Mouse (Mus musculus) hindbrain, embryonic 11.5 days (tissue): Measurements from ENCODE around the gene Eid2. TPM values are rescaled to one million over a fixed set of nuclear protein-coding genes. Genes with fewer than 3 reads are reported as not detected.

Experiments used
- ATAC-seq: fragments of 200-750 bp; cut with Nextera tagmentation; 2 replicates; pipeline ENCODE4 v1.8.0; 2017; ENCODE audit warnings: mild to moderate bottlenecking, moderate TSS enrichment, moderate library complexity; ENCODE audit not compliant: low FRiP score
- DNase-seq: peaks from one replicate; pipeline ENCODE4 v3.0.0-alpha.2; 2015; ENCODE audit warnings: low spot score
- H3K27ac ChIP-seq: fragments of 300-500 bp; sonication (generic); 2 replicates; pipeline ENCODE4 v1.5.1; 2014; ENCODE audit warnings: mild to moderate bottlenecking, low read depth, low read length
- H3K27me3 ChIP-seq: fragments of 300-500 bp; sonication (generic); 2 replicates; pipeline ENCODE4 v1.6.1; 2014; ENCODE audit warnings: mild to moderate bottlenecking, low read length, moderate library complexity, mixed read lengths; ENCODE audit not compliant: control insufficient read depth, insufficient read depth
- H3K36me3 ChIP-seq: fragments of 300-500 bp; sonication (generic); 2 replicates; pipeline ENCODE4 v1.6.1; 2014; ENCODE audit warnings: mild to moderate bottlenecking, low read length, moderate library complexity, mixed read lengths; ENCODE audit not compliant: control insufficient read depth, insufficient read depth
- H3K4me1 ChIP-seq: fragments of 300-500 bp; sonication (generic); replicated peaks from 2 replicates; pipeline ENCODE4 v1.6.1; 2014; ENCODE audit warnings: low read length, mixed read lengths; ENCODE audit not compliant: control insufficient read depth, insufficient read depth
- H3K4me2 ChIP-seq: fragments of 300-500 bp; sonication (generic); replicated peaks from 2 replicates; pipeline ENCODE4 v1.6.1; 2014; ENCODE audit warnings: mild to moderate bottlenecking, low read depth, low read length
- H3K4me3 ChIP-seq: fragments of 300-500 bp; sonication (generic); 2 replicates; pipeline ENCODE4 v1.5.1; 2014; ENCODE audit warnings: low read depth, low read length
- H3K9ac ChIP-seq: fragments of 300-500 bp; sonication (generic); 2 replicates; pipeline ENCODE4 v1.6.1; 2014; ENCODE audit warnings: low read depth, low read length
- H3K9me3 ChIP-seq: fragments of 300-500 bp; sonication (generic); 2 replicates; pipeline ENCODE4 v1.6.1; 2016; ENCODE audit warnings: low read length; ENCODE audit not compliant: control insufficient read depth
- WGBS: fragments of 180-500 bp; shearing (Covaris S2); extraction: QIAGEN DNeasy Blood & Tissue Kit; methylation state at CpG from one replicate; pipeline ENCODE4 v1.1.7; 2014; 5-methylcytosine and 5-hydroxymethylcytosine counted together
- polyA plus RNA-seq: library from polyadenylated mRNA; unstranded; fragments of >200 nt; fragmentation: Nextera tagmentation; extraction: Ambion mirVana; gene quantifications from 2 replicates; pipeline ENCODE4 v1.2.1, GENCODE M21; 2014

The Eid2 gene
- polyA plus RNA-seq, 1 experiment from 2014 or later: 7.2 TPM

DNA sequence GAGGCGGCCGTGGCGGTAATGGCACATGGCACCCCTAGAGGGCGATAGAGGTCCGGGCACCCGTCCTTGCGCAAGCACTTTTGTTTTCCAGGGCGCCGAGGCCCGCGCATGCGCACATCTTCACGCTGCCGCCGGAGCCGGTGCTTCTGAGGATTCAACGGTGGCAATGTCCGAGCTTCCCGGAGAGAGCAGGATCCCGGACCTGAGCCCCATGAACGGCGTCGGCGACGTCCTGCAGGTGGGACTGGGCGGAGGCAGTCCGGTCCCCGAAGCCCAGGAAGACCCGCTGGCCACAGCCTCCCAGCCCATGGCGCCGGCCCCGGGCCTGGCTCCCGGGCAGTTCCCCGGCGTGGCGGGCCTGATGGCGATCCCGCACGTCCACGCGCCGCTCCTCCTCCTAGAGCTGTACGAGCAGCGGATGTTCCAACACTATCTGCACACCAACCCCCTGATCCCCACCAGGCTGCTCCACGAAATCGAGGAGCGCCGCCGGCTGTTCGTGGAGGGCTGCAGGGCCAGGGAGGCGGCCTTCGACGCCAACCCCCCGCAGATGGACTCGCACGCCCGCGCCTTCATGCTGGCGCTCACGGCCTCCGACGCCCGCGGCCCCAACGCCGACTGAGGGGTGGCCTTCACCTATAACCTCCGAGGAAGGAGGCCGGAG lies 10.1 kb downstream of the Eid2 start, which contains the start of gene Eid2b:
Eid2b (plus strand) TSS at position 125 of the 664 bp plus-strand sequence.
- Histone ChIP-seq H3K36me3 (no peaks in the 10 kb centered on the region), H3K27me3 (no peaks in the 10 kb centered on the region), H3K27ac (peak within 1 kb of the TSS; percentile 78; the same call in 1 of the 2 replicates), H3K9ac (peak within 1 kb of the TSS; percentile 94), H3K4me3 (peak within 1 kb of the TSS; percentile 58), H3K9me3 (no peaks in the 10 kb centered on the region), H3K4me1 (peaks cover 3% of the 10 kb centered on the region; the same call in 1 of the 2 replicates), H3K4me2 (peak within 1 kb of the TSS; percentile 81)
- WGBS: 3% methylated on average over 64 of the region's 68 CpGs
- DNase-seq (peak; percentile 98), ATAC-seq (peak; percentile 87)

DNA sequence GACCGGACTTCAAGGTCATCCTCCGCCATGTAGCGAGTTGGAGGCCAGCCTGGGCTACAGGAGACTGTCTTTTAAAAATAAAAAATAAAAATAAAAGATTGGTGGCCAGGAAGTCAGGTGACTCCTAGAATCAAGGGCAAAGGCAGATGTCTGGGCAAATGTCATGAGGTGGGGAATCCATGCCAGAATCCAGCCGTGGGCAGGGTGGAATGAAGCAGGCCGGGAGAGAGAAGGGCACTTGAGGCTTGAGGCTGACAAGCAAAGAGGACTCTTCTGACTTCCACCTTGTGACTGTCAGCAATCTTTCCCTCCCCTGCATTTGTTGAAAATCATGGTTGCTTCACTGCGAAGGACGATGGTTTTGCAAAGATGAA lies 10.6 kb downstream of the Eid2 start:
- Histone ChIP-seq H3K27me3 (no peaks in the 10 kb centered on the region), H3K9me3 (no peaks in the 10 kb centered on the region), H3K4me2 (peak overlapping the region; percentile 81), H3K9ac (peak overlapping the region; percentile 94), H3K36me3 (no peaks in the 10 kb centered on the region), H3K4me3 (peak overlapping the region; percentile 58), H3K27ac (0 out of 2 replicates have a peak overlapping the region, but pooled peaks have one; percentile 78), H3K4me1 (peaks cover 3% of the 10 kb centered on the region; the same call in 1 of the 2 replicates)
- 91% methylated on average over 7 of the region's 7 CpGs for WGBS
- no peak for DNase-seq
- no peak for ATAC-seq

DNA sequence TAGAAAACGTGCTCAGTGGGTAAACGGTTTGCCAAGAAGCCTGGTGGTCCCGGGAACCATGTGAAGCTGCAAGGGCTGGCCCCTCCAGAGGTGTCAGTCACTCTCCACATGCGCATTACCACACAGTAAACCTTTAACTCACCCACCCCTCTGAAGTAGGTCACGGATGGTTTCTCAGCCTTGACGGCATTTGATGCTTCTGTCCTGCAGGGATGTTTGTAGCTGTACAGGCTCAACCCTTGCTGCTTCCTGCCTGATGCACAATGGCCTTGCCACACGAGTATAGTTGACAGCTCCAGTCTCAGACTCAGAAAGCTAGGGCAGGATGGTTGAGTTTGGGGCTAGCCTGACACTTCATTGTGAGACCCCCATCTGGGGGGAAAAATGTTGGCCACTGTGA lies 12.9 kb downstream of the Eid2 start:
- 78% methylated on average over 7 of the region's 7 CpGs for WGBS
- H3K4me3 ChIP-seq: no peak overlapping the region
- no peak for ATAC-seq

DNA sequence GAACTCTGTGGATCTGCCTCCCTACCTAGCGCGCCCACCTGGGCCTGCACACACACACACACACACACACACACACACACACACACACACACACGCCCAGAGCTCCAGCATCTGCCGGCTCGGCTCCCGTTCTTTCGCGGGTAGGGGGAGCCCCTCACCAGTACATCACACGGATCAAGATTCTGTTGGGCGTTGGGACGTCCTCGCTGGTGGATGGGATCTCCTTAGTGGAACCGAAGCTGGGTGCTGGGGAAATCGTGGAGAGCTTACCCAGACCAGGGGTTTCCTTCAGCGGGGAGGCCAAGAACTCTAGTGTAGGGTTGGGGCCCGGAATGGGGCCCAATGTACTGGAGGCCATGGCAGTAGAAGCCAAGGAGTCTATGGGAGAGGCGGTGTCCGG lies 22.5 kb downstream of the Eid2 start:
- Histone ChIP-seq H3K9ac (no peak overlapping the region), H3K9me3 (no peaks in the 10 kb centered on the region), H3K36me3 (no peaks in the 10 kb centered on the region), H3K4me2 (peak overlapping the region; percentile 41), H3K27ac (no peak overlapping the region), H3K4me3 (peak overlapping the region; percentile 24; the same call in 1 of the 2 replicates), H3K4me1 (no peaks in the 10 kb centered on the region; the same call in 1 of the 2 replicates), H3K27me3 (peaks cover 21% of the 10 kb centered on the region)
- WGBS: 1% methylated on average over 18 of the region's 18 CpGs
- peak; percentile 19 for ATAC-seq
- peak; percentile 55 for DNase-seq

More for the DNA sequence above, 12.9 kb downstream of the Eid2 start:
- peaks cover 3% of the 10 kb centered on the region; the same call in 1 of the 2 replicates for H3K4me1 ChIP-seq
- no peak overlapping the region for H3K9ac ChIP-seq
- no peaks in the 10 kb centered on the region for H3K27me3 ChIP-seq
- no peak overlapping the region for H3K27ac ChIP-seq
- H3K4me2 ChIP-seq: no peak overlapping the region
- DNase-seq: no peak
- no peaks in the 10 kb centered on the region for H3K36me3 ChIP-seq
- H3K9me3 ChIP-seq: no peaks in the 10 kb centered on the region

DNA sequence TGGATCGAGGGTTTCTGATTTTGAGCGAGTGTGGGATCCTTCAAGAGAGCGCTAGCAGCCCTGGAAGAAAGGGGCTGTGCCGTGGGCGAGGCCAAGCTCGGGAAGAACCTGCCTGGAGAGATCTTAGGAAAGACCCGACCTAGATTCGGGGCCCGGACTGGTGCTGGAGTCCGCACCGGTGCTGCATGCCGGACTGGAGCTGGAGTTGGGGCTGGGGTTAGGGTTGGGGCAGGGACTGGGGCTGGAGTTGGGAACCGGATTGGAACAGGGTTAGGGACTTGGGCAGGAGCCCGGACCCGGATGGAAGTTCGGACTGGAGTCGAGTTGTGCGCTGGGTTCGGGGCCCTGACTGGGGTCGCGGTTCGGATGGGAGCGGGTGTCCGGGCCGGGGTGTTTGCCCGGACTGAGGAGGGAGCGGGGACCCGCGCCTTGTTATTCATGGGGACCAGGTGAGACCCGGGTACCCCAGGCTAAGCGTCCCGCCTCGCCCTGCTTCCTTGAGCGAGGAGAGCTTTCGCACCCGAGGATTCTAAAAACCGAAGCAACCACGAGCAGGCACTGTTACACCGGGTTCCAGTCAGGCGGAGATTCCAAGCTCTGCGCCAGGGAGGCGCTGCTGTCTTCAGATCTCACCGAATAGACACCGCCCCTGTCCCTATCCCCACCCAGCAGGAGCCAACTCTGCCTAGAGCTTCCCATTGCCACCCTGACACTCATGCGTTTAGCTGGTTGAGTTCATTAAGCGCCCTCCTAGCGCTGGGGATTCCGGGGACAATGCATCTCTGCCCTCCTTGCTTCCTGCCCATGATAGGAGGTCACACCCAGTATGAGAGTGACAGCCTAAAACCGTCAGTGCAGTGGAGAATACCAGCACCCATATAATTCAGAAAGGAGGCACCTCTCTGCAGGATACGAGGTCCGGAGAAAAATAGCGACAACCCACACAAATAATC lies 23.2 kb downstream of the Eid2 start, which contains the start of gene Selenov:
Selenov (minus strand) TSS at position 549 of the 953 bp plus-strand sequence.
- Histone ChIP-seq H3K27ac (no peak within 1 kb of the TSS), H3K4me2 (peak within 1 kb of the TSS; percentile 41), H3K4me3 (peak within 1 kb of the TSS; percentile 24), H3K9ac (peak within 1 kb of the TSS; percentile 24; the same call in 1 of the 2 replicates), H3K36me3 (no peaks in the 10 kb centered on the region), H3K27me3 (peaks cover 26% of the 10 kb centered on the region), H3K9me3 (no peaks in the 10 kb centered on the region), H3K4me1 (no peaks in the 10 kb centered on the region; the same call in 1 of the 2 replicates)
- peak; percentile 41; the same call in 1 of the 2 replicates for ATAC-seq
- peak; percentile 65 for DNase-seq
- WGBS: under 1% methylated on average over 50 of the region's 52 CpGs

- Histone ChIP-seq H3K4me3 (peak overlapping the region; percentile 42), H3K36me3 (no peaks in the 10 kb centered on the region), H3K27me3 (peaks cover 26% of the 10 kb centered on the region), H3K9me3 (no peaks in the 10 kb centered on the region), H3K27ac (no peak overlapping the region), H3K4me1 (peaks cover 5% of the 10 kb centered on the region; the same call in 1 of the 2 replicates), H3K9ac (peak overlapping the region; percentile 44), H3K4me2 (peak overlapping the region; percentile 74)
- 2% methylated on average over 62 of the region's 63 CpGs for WGBS
- DNase-seq: peak; percentile 88
- ATAC-seq: peak; percentile 32
These were observed 26.8 kb downstream of the Eid2 start for GRCm38 (mm10) chr7:28294481-28294880.

DNA sequence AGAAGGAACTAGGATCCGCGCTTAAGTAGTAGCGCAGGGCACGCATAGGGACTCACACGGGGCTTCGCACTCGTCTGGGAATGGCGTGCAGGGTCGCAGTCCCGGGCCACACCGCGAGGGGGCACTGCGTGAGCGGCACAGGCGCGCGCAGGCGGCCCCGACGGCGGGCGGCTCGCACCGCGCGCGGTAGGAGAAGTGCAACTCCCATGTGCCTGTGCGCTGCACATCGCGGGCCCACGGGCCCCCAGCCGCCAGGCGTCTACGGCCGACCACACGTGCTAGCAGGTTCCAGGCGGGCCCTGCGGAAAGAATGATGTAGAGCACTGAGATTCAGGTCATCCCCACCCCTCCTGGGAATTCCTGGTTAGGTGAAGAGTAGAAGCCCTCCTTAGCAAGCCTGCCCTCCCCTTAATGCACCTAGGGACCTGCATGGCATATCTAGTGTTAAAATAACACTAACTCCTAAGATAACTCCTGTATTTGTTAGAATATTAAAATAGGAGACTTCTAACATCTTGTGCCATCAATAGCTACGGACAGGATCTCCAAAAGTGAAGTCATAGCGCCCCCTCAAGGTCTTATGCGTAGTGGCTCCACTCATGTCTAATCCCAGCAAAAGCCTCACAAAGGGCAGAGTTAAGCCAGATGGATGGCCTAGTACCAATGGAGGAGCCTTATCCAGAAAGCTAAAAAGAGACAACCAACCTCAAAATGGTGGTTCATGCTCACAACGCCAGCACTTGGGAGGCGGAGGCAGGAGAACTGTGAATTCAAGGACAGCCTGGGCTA lies 31.4 kb downstream of the Eid2 start:
- DNase-seq (peak; percentile 84), ATAC-seq (peak; percentile 17; the same call in 1 of the 2 replicates)
- peak overlapping the region; percentile 55 for H3K4me2 ChIP-seq
- peaks cover 6% of the 10 kb centered on the region; the same call in 1 of the 2 replicates for H3K4me1 ChIP-seq
- peak overlapping the region; percentile 55 for H3K4me3 ChIP-seq
- 11% methylated on average over 43 of the region's 43 CpGs for WGBS
- H3K9me3 ChIP-seq: no peaks in the 10 kb centered on the region
- peaks cover 18% of the 10 kb centered on the region for H3K27me3 ChIP-seq
- no peaks in the 10 kb centered on the region for H3K36me3 ChIP-seq
- H3K27ac ChIP-seq: no peak overlapping the region
- peak overlapping the region; percentile 7 for H3K9ac ChIP-seq
